Mouse (Mus musculus) v-Abl transformed pro-B cells (cell line): ENCODE measurements around the gene Gm47969.
"Not testable (repeated sequence)": the region's sequence is repeated elsewhere in the genome, so short reads cannot be mapped to it uniquely, and the experiment has no call there.

ENCODE experiments used
- in situ Hi-C, 2 experiments: fragments of 400-800 bp; cut with MboI; formaldehyde crosslinking; loops; one replicate each; pipeline ENCODE4 v1.15.1; 2025; ENCODE audit not compliant: unreplicated experiment in 2 of 2

Gene Gm47969

DNA sequence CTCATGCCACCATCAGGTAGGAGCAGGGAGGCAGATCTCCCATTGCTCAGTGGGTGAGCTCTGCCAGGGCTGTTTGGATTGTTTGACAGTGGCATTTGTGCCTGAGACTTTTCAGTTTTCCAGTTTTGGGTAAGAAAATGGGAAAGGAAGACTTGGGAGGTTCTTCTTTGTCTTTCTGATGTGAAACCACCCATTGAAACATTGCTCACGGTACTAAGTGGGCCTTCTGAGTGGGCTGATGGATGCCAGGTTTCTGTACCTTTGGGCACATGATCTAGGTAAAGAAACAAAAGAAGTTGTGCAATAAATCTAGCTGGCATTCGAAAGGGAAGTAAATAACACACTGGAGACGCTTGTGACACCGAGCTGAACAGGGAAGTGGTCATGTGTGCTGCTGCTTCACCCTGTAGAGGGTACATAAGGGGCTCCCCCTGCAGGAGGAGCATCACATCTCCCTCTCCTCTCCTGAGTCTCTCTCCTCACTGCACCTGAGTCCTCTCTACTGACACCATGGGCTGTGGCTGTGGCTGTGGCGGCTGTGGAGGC lies at the start of gene Gm47969:
Gene Gm47969, plus strand, starts transcription at position 51 of the 546 bp plus-strand sequence.
- in situ Hi-C loops = no loop called here

DNA sequence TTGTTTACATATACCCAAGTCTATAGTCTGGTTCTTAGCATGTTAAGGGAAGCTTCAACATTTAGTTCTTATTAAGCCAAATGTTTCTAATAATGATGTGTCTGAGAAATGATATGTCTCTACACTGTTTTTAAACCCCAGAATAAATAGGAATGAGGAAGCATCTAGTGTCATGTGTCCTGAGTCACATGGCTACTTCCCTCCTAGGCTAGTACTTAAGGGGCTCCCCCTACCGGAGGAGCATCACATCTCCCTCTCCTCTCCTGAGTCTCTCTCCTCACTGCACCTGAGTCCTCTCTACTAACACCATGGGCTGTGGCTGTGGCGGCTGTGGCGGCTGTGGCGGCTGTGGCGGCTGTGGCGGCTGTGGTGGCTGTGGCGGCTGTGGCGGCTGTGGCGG lies 44.4 kb upstream of the Gm47969 start, which contains the start of gene Gm47959:
Gene Gm47959, plus strand, starts transcription at position 243 of the 400 bp plus-strand sequence.
- in situ Hi-C loops = not testable (repeated sequence)

DNA sequence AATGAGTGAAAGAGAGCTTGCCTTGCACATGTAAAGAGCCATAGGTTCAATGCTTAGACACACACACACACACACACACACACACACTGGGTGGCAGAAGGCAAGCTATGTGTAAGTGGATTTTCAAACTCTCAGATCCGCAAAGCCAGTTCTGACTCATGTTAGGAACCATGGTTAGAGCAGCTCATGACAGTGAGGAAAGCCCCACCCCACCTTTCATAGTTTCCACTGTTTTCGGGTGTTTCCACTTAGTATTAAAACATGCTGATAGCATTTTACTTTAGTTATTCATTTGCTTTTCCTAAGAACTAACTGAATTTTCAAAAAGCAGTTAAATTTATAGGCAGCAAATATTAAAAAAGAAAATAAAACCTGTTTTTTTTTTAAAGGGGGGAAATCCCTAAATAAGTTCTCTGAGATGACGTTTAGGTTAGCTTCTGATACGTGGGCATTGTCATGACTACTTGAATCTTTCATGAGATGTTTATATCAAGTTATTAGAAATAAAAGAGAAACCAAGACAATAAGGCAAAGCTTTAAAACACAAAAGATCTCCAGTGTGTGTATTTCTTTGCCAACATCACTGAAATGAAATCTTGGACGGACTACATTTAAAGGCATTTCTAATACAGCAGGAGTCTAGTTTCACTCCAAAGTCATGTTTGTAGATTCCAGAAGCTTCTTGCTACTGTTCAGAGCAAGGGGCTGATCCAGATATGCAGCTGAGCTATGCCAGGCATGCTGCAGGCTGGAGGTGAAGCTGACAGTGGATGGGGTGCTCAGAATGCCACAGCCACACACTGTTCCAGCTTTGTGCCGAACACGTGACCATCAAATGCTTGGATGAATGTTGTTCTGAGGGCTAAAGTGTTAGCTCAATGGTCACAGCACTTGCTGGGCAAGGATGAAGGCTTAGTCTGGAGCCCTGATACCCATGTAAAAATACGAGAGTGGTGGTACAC lies 38.2 kb upstream of the Gm47969 start:
- in situ Hi-C loops = no loop called here

DNA sequence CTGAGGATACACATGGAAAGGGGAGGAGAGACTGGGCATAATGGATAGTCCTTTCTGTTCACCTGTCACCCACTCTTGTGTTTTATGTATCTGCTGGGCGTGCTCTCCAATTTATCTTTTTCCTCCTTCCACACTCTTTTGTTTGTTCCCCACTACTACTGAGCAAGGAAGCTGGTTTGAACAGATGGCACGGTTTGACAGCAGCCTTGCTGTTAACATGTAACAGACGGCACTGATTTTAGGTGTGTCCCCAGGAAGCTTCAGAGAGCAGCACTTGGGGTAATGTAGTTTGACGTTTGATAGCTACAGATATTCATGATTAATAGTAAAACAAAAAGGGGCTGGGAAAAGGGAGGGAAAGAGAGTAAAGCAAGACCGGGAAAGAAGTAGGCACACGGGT lies 37.3 kb upstream of the Gm47969 start:
- in situ Hi-C loops = no loop called here

DNA sequence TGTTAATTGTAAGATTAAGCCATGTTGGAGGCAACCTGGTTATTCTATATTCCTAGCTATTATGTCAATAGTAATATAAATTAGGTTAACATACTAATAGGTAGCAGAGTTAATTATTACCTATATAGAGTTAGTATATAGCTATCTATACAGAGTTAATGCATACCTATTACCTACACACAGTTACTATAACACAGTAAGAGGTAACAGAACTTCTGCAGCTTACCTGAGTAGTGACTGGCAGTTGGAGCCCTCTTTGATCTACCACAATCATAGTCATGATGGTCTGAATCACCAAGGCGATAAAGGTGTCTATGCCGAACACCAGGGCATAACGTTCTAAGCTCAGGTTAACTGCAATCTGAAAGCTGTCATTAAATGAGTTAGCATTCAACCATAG lies 30.3 kb upstream of the Gm47969 start:
- in situ Hi-C loops = no loop called here

DNA sequence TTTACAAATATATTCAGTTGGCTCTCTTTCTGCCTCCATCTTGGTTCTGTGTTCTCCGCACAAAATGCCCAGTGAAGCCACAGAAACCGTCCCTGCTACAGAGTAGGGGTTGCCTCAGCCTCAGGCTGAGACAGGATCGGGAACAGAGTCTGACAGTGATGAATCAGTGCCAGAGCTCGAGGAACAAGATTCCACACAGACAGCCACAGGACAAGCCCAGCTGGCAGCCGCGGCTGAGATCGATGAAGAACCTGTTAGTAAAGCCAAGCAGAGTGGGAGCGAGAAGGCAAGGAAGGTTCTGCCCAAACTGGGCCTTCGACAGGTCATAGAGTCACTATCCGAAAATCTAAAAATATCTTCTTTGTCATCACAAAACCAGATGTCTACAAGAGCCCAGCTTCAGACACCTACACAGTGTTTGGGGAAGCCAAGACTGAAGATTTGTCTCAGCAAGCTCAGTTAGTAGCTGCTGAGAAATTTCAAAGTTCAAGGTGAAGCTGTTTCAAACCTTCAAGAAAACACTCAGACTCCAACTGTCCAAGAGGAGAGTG lies 29.3 kb upstream of the Gm47969 start:
- in situ Hi-C loops = no loop called here

DNA sequence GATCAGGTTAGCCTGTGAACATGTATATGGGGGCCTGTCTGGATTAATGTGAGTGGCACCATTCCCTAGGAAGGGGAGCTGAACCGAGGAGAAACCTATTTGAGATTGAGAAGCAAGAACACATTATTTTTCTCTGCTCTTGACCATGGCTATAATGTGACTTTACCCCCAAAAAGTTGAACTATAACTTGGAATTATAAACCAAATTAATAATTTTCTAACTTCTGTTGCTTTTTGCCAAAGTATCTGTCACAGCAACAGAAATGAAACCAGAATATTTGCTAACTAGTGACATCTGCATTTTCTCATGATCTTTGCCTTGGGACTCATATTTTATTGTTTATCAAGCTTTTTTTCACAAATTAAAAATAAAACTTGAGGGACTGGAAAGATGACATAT lies 28.2 kb upstream of the Gm47969 start:
- in situ Hi-C loops = no loop called here

DNA sequence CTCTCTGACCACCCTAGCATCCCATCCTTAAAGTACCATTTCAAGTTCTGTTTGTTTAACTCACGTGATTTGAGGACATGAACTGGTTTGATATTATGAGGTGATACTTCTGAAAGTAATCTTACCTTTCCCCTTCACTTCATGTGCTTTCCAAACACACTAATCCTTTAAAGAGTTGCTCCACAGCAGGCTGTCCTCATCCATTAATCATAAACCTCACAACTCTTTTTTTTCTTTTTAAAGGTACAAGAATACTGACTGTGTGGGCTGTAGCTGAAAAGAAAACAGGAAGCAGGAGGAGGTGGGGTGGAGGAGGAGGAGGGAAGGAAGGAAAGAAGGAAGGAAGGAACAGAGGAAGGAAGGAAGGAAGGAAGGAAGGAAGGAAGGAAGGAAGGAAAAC lies 12.8 kb upstream of the Gm47969 start:
- in situ Hi-C loops = no loop called here

DNA sequence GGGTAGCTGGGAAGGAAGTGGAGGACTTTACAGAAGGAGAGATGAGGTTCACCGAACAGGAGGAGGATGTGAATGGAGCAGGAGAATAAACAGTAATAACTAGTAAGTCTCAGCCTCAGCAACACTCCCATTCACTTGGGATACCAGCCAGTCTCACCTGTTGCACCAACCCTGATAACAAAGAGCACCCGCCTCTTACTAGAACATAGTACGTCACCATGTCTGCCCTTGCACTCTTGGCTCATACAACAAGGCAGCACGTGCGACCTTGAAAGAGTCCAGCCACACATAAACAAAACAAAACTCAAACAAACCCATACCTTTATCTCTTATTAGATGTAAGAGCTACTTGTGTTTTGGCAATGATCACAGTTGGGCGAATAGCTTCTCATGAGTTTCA lies 12.2 kb upstream of the Gm47969 start:
- in situ Hi-C loops = no loop called here

DNA sequence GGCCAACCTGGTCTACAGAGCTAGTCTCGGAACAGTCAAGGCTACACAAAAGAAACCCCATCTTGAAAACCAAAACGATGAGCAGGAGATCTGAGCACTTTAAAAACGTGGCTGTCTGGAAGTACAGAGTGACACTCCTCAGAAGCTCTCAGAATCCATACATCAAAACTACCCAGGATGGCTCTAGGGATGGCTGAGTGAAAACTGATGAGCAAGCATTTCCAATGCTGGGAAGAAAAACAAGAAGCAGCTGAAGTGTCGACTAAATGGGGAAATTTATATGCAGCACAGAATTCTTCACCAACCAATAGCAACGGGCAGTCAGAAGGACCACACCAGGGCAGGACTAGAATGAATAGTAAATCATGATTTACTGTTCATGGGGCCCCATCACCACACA lies 10.2 kb upstream of the Gm47969 start:
- in situ Hi-C loops = no loop called here

DNA sequence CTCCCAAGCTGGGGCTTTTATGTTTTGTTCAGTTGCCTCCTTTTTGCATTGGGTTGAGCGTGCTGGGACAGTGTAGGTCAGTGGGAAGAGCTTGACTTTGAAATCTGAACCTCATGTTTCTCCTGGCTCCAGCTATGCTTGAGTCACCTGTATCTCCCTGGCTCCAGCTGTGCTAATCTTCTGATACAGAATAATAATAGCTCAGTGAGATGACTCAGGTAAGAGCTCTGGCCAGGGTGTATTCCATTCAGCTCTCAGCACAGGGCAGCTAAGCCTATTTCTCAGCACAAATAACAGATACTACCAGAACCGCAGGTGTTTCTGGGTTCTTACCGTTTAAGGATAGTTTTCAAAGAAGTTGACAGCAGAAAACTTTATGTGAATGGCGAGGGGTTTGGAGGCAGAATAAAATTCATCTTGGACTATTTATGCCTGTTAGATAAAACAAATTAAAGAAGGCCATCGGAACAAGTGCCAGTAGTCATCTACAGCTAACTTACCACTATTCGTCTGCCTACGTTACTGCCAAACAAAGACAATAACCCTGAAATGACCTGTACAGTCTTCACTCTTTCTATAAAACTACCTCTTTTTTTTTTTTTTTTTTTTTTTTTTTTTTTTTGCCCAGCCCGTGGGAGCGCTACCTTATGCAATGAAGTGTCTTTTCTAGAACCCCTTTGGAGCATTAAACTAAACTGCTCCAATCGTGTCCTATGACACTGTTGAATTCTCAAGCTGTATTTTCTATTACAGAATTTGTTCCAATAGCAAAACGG lies 7.7 kb upstream of the Gm47969 start:
- in situ Hi-C loops = no loop called here

DNA sequence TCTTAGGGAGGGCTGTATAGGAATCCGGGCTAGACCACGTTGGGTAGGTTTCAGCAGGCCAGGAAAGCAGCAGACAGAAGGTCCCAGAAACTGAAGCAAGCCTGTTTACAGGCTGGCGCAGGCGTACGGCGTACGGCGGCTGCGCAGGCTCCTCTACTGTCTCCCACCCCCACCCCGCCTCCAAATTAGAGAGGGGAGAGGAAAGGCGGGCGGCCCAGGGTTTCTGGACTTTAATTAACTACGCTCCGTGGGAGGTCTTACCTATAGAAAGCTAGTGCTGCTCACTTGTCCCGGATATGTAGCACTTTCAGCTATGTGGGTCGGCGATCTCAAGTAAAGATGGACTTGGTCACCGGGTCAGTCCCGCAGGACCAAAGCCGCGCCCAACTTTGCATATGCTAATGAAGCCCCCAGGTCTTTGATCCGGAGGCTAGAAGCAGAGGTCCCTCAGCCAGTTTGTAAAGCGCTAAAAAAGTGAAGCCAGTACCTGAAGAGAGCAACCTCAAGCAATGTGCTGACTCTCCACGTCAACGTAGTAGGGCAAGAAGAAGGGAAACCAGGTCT lies 6.5 kb upstream of the Gm47969 start, which contains the start of gene Slc19a3:
Gene Slc19a3, minus strand, starts transcription at position 340 of the 564 bp plus-strand sequence.
- in situ Hi-C loops = no loop called here

DNA sequence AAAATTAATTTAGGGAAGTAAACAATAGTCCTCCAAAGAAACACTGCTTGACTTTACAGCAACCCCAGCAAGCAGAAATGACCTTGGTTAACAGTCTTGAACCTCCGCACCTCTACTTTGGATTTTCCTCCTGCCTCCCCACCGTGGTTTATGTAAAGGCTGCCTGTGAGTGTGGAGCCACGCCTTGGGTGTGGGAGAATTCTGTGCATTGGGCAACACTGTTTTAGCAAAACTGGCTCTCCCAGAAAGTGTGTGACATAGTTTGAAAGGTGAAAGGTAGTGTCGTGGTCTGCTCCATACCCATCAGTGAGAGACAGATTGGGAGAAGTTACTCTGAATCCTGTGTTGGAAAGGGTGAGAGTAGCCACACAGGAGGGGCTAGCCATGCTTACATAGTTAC lies 5.7 kb upstream of the Gm47969 start:
- in situ Hi-C loops = no loop called here

DNA sequence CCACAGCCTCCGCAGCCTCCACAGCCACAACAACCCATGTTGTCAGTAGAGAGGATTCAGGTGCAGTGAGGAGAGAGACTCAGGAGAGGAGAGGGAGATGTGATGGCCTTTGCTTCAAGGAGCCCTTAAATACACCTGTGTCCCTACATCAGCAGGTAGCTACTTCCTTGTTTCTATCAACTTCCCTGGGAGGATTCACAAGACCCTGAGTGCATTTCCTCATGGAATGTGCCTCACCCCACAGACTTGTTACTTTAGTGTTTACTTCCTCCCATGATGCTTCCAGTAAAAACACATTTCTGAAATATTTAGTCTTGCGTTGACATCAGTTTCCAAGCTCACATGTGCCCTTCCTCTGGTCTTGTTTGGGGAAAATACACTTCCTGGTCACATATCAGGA lies 2.4 kb upstream of the Gm47969 start, which contains the start of gene Krtap28-10:
Gene Krtap28-10, minus strand, starts transcription at position 101 of the 400 bp plus-strand sequence.
- in situ Hi-C loops = no loop called here

DNA sequence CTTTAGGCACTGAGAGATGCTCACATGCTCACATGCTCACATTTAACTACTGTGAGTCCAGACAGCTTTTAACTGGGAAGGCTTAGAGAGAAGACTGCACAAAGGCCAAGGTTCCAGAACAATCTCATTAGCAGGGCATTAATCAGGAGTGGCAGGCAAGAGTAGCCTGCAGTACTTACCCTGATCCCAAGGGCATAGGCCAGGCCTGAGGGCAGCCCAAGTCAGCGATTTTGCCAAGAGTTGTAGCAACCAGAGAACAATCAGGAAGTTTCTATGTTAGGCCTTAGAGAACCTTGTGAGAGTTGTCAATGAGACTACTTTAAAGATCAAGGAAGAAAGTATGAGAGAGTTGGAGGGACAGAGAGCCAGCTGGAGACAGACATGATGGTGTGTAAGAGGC lies 13.7 kb downstream of the Gm47969 start:
- in situ Hi-C loops = loop anchor here in 1 of 2 experiments (25.0 kb wide), 1 partner anchor 1746 kb away; no protein-coding TSS in a partner anchor

DNA sequence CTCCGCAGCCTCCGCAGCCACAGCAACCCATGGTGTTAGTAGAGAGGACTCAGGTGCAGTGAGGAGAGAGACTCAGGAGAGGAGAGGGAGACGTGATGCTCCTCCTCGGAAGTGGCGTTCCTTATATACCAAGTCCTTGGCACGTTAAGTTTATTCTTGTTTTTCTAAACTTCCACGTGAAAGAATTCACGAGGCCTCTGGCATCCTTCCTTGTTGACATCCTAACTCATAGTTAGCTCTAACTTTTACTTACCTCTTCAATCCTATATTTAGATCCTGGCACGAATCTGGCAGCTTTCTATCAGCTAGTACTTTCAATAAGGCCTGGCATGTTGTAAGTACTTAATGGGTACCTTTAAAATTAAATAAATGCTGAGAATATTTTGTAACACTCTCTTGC lies 14.5 kb downstream of the Gm47969 start, which contains the start of gene A030005K14Rik:
Gene A030005K14Rik, minus strand, starts transcription at position 101 of the 400 bp plus-strand sequence.
- in situ Hi-C loops = loop anchor here in 1 of 2 experiments (25.0 kb wide), 1 partner anchor 1747 kb away; no protein-coding TSS in a partner anchor

DNA sequence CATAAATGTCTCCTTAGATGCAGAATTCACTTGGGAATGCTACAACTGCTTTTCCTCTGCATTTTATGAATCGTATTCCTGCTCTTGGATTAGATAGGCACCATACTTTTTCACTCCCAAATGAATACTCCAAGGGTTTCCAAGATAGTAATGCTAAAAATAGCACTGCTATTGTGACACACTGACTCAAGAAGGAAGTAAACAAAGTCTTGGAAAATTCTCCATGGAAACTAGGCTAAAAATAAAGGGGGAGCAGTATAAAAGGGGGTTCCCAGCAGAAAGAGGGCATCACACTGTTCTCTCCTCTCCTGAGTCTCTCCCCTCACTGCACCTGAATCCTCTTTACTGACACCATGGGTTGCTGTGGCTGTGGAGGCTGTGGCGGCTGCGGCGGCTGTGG lies 15.9 kb downstream of the Gm47969 start, which contains the start of gene Krtap28-13:
Gene Krtap28-13, plus strand, starts transcription at position 288 of the 400 bp plus-strand sequence.
- in situ Hi-C loops = loop anchor here in 1 of 2 experiments (25.0 kb wide), 1 partner anchor 1748 kb away; no protein-coding TSS in a partner anchor

DNA sequence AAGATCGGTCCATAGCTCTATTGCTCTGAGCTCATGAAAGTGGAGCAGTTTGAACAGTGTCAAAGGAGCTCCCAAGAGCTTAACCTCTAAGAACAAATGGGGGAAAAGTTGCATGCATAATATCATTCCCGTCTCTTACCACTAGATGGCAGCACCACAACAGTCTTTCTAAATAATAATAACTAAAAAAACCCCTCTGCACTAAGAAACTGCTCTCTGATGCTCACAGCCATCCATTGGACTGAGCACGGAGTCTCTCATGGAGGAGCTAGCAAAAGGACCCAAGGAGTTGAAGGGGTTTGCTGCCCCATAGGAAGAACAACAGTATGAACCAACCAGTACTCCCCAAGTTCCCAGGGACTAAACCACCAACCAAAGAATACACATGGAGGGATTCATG lies 20.1 kb downstream of the Gm47969 start:
- in situ Hi-C loops = loop anchor here in 1 of 2 experiments (25.0 kb wide), 1 partner anchor 1753 kb away; no protein-coding TSS in a partner anchor

DNA sequence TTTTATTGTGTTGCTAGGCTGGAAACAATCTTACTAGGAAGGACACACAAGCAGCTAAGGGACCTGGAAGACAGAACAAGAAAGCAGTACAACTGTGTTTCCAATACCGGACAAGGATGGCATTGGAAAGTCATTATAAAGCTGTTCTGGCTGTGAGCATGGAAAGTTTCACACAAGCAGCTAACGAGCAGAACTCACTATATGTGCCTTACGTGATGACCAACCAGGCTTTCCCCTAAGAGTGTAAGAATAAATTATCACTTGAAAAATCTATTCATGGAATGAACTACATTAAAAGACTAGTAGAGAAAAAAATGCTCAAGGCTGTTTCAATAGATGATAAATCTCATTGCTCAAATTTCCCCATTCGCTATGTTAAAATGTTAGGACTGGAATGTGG lies 21.8 kb downstream of the Gm47969 start:
- in situ Hi-C loops = loop anchor here in 1 of 2 experiments (25.0 kb wide), 1 partner anchor 1754 kb away; no protein-coding TSS in a partner anchor

DNA sequence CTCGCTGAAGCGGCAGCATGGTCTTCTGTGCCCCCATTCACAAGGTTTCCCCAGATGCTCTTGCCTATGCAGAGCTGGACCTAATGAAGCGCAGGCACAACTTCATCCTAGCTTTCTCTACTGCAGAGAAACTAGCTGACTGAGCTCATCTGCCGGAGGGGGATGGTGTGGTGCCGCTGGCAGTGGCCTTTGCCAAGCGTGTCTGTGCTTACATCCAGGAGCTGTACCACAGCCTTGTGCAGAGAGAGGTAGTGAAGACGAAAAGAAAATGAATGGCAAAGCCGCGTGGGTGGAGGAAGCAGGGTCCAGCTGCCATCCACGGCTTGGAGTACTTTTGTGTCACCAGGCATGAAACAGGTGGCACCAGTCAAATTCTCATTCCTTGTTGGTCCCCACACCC lies 22.5 kb downstream of the Gm47969 start:
- in situ Hi-C loops = loop anchor here in 1 of 2 experiments (25.0 kb wide), 1 partner anchor 1755 kb away; no protein-coding TSS in a partner anchor
